Mouse (Mus musculus): ENCODE data around the gene Golim4. TPM values are rescaled to one million over a fixed set of nuclear protein-coding genes. Genes with fewer than 3 reads are reported as not detected.

Gene Golim4
- polyA plus RNA-seq, 1 experiment: 10.4 TPM

- Histone ChIP-seq H3K27ac (ENCODE audit: insufficient read depth, low read length) (peak overlapping the region; percentile 71), H3K4me1 (ENCODE audit: control insufficient read depth, insufficient read depth, insufficient read length) (peaks cover 12% of the 10 kb centered on the region), H3K27me3 (ENCODE audit: control insufficient read depth, insufficient read depth, low read length) (no peaks in the 10 kb centered on the region), H3K36me3 (ENCODE audit: control insufficient read depth, insufficient read depth, low read length) (no peaks in the 10 kb centered on the region), H3K4me3 (ENCODE audit: extremely low read depth, insufficient read depth, insufficient read length) (peak overlapping the region; percentile 82)
- peak in 1 of 2 experiments; percentile 10 for DNase-seq (ENCODE audit: low read depth in 1 of 2, low spot score in 2 of 2)
- 4% methylated on average over 47 of the region's 47 CpGs for WGBS
- TF ChIP-seq CTCF (IDR thresholded peaks at IDR 0.05; ENCODE audit: extremely low read depth, insufficient read depth, insufficient read length, insufficient replicate concordance): no peak
- TF ChIP-seq POLR2A (IDR thresholded peaks at IDR 0.05; ENCODE audit: low read depth, low read length): no peak
These were observed 873 bp downstream of the Golim4 start for GRCm38 (mm10) chr3:75955661-75956491.

- H3K27ac ChIP-seq (ENCODE audit: insufficient read depth, low read length): no peak overlapping the region
- 91% methylated on average over 3 of the region's 3 CpGs for WGBS
- H3K27me3 ChIP-seq (ENCODE audit: control insufficient read depth, insufficient read depth, low read length): no peaks in the 10 kb centered on the region
- peaks cover 12% of the 10 kb centered on the region for H3K4me1 ChIP-seq (ENCODE audit: control insufficient read depth, insufficient read depth, insufficient read length)
- no peaks in the 10 kb centered on the region for H3K36me3 ChIP-seq (ENCODE audit: control insufficient read depth, insufficient read depth, low read length)
- TF ChIP-seq CTCF (IDR thresholded peaks at IDR 0.05; ENCODE audit: extremely low read depth, insufficient read depth, insufficient read length, insufficient replicate concordance) (no peak), POLR2A (IDR thresholded peaks at IDR 0.05; ENCODE audit: low read depth, low read length) (no peak)
- H3K4me3 ChIP-seq (ENCODE audit: extremely low read depth, insufficient read depth, insufficient read length): no peak overlapping the region
- DNase-seq (ENCODE audit: low read depth in 1 of 2, low spot score in 2 of 2): no peak
These were observed 2.6 kb downstream of the Golim4 start for GRCm38 (mm10) chr3:75954185-75954584.

DNA sequence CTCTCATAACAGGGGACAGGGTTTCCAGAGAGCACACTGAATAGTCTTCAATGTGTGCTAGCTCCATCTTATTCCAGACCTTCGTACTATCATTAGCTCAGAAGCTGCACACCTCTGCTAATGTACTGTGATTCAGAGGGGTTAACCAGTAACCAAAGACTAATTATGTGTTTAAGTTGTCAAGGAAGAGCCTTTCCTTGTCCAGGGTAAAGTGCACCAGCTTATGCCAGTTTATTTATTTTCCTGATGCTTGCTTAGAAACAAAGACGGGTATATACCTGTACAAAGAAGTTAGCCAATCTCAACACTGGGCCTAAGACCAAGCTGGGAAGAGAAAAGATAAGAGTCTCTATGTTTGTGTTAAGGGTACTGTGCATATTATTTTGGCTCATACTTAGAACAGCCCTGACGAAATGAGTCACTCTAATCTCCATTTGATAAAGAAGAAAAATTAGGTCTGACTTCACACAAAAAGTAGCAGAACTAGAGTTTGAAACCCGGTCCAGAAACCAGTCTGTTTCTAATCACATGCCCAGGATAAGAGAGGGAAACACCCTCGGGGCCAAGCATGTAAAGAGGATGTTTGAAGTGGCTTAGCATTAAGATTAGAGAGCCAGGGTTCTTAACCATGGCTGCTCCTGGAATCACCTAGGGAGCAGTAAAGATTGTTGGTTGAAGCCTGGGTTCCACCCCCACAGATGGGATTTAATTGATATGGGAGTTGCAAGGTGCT lies 4.3 kb downstream of the Golim4 start:
- DNase-seq (ENCODE audit: low read depth in 1 of 2, low spot score in 2 of 2): no peak
- no peak for TF ChIP-seq POLR2A (IDR thresholded peaks at IDR 0.05; ENCODE audit: low read depth, low read length)
- no peak for TF ChIP-seq CTCF (IDR thresholded peaks at IDR 0.05; ENCODE audit: extremely low read depth, insufficient read depth, insufficient read length, insufficient replicate concordance)
- Histone ChIP-seq H3K4me1 (ENCODE audit: control insufficient read depth, insufficient read depth, insufficient read length) (peaks cover 12% of the 10 kb centered on the region), H3K36me3 (ENCODE audit: control insufficient read depth, insufficient read depth, low read length) (no peaks in the 10 kb centered on the region), H3K27me3 (ENCODE audit: control insufficient read depth, insufficient read depth, low read length) (no peaks in the 10 kb centered on the region), H3K27ac (ENCODE audit: insufficient read depth, low read length) (no peak overlapping the region), H3K4me3 (ENCODE audit: extremely low read depth, insufficient read depth, insufficient read length) (no peak overlapping the region)
- WGBS: 75% methylated on average over 5 of the region's 5 CpGs

DNA sequence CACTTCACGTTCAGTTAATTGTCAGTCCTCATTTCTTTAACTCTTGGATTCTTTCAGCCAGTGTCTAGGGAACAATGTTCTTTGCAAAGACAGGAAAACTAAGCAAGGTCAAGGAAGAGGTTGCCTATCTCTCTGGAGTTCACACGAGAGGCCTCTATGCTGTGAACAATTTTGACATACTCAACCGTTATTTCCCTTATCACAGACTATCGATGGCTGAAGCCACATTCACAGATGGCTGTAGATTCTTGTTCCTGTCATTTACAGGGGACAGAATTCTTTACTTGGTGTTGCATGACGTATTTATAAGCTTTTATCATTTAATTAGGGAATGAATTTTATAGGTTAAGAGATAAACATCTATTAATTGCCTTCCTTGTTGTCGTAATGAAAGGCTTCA lies 5.9 kb downstream of the Golim4 start:
- no peaks in the 10 kb centered on the region for H3K27me3 ChIP-seq (ENCODE audit: control insufficient read depth, insufficient read depth, low read length)
- no peak for DNase-seq (ENCODE audit: low read depth in 1 of 2, low spot score in 2 of 2)
- WGBS: 73% methylated on average over 6 of the region's 6 CpGs

GRCm38 (mm10) chr3:75949358-75949757 lies 7.4 kb downstream of the Golim4 start:
- TF ChIP-seq POLR2A (IDR thresholded peaks at IDR 0.05; ENCODE audit: low read depth, low read length) (no peak), CTCF (IDR thresholded peaks at IDR 0.05; ENCODE audit: extremely low read depth, insufficient read depth, insufficient read length, insufficient replicate concordance) (no peak)
- WGBS: 62% methylated on average over 5 of the region's 5 CpGs
- Histone ChIP-seq H3K36me3 (ENCODE audit: control insufficient read depth, insufficient read depth, low read length) (peaks cover 2% of the 10 kb centered on the region; the same call in 1 of the 2 replicates), H3K4me3 (ENCODE audit: extremely low read depth, insufficient read depth, insufficient read length) (no peak overlapping the region), H3K4me1 (ENCODE audit: control insufficient read depth, insufficient read depth, insufficient read length) (no peaks in the 10 kb centered on the region), H3K27me3 (ENCODE audit: control insufficient read depth, insufficient read depth, low read length) (no peaks in the 10 kb centered on the region), H3K27ac (ENCODE audit: insufficient read depth, low read length) (no peak overlapping the region)
- DNase-seq (ENCODE audit: low read depth in 1 of 2, low spot score in 2 of 2): no peak

More for the DNA sequence above, 5.9 kb downstream of the Golim4 start:
- no peak for TF ChIP-seq POLR2A (IDR thresholded peaks at IDR 0.05; ENCODE audit: low read depth, low read length)
- TF ChIP-seq CTCF (IDR thresholded peaks at IDR 0.05; ENCODE audit: extremely low read depth, insufficient read depth, insufficient read length, insufficient replicate concordance): no peak
- H3K36me3 ChIP-seq (ENCODE audit: control insufficient read depth, insufficient read depth, low read length): no peaks in the 10 kb centered on the region
- peaks cover 4% of the 10 kb centered on the region; the same call in 1 of the 2 replicates for H3K4me1 ChIP-seq (ENCODE audit: control insufficient read depth, insufficient read depth, insufficient read length)
- H3K27ac ChIP-seq (ENCODE audit: insufficient read depth, low read length): no peak overlapping the region
- no peak overlapping the region for H3K4me3 ChIP-seq (ENCODE audit: extremely low read depth, insufficient read depth, insufficient read length)

DNA sequence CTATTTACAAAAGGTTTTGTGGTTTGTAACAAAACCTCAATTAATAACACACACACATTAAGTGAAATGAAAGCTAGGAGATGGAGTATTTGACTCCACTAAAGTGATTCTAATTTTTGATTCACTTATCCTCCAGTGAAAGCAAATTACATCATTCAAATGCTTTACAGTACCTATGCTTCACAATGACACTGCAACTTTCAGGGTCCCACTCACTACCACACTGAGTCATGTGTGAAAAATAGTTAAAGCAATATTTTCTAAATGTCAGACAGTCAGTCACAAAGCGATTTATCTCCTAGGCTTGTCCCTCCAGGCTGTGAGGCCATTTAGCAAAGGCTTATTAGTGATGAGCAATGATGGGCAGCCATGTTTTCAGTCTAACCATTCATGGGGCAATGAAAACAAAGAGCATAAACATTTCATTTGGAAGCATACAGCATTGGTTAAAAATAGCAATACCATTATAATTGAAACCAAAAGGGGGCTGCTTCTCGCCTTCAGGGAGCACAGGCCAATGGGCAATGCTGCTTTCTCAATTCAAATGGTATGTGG lies 8.1 kb downstream of the Golim4 start:
- 91% methylated on average over 2 of the region's 2 CpGs for WGBS
- no peak overlapping the region for H3K27ac ChIP-seq (ENCODE audit: insufficient read depth, low read length)
- no peaks in the 10 kb centered on the region for H3K27me3 ChIP-seq (ENCODE audit: control insufficient read depth, insufficient read depth, low read length)
- TF ChIP-seq POLR2A (IDR thresholded peaks at IDR 0.05; ENCODE audit: low read depth, low read length): no peak
- TF ChIP-seq CTCF (IDR thresholded peaks at IDR 0.05; ENCODE audit: extremely low read depth, insufficient read depth, insufficient read length, insufficient replicate concordance): no peak
- no peaks in the 10 kb centered on the region for H3K4me1 ChIP-seq (ENCODE audit: control insufficient read depth, insufficient read depth, insufficient read length)
- peaks cover 2% of the 10 kb centered on the region; the same call in 1 of the 2 replicates for H3K36me3 ChIP-seq (ENCODE audit: control insufficient read depth, insufficient read depth, low read length)
- DNase-seq (ENCODE audit: low read depth in 1 of 2, low spot score in 2 of 2): no peak
- H3K4me3 ChIP-seq (ENCODE audit: extremely low read depth, insufficient read depth, insufficient read length): no peak overlapping the region
